Mouse (Mus musculus) midbrain, embryonic 10.5 days (tissue): Measurements from ENCODE around the gene Gm11444. TPM values are rescaled to one million over a fixed set of nuclear protein-coding genes. Genes with fewer than 3 reads are reported as not detected.

Source experiments
- DNase-seq: peaks from one replicate; pipeline ENCODE4 v3.0.0-alpha.2; 2017; ENCODE audit warnings: low spot score
- H3K27ac ChIP-seq: fragments of 300-500 bp; sonication (generic); replicated peaks from 2 replicates; pipeline ENCODE4 v1.5.1; 2016; ENCODE audit warnings: mild to moderate bottlenecking
- H3K27me3 ChIP-seq: fragments of 300-500 bp; sonication (generic); 2 replicates; pipeline ENCODE4 v1.6.1; 2016; ENCODE audit warnings: low read depth, mild to moderate bottlenecking; ENCODE audit not compliant: poor library complexity, severe bottlenecking
- H3K36me3 ChIP-seq: fragments of 300-500 bp; sonication (generic); 2 replicates; pipeline ENCODE4 v1.6.1; 2016; ENCODE audit warnings: mild to moderate bottlenecking, moderate library complexity
- H3K4me1 ChIP-seq: fragments of 300-500 bp; sonication (generic); 2 replicates; pipeline ENCODE4 v1.6.1; 2016
- H3K4me3 ChIP-seq: fragments of 300-500 bp; sonication (generic); 2 replicates; pipeline ENCODE4 v1.5.1; 2016; ENCODE audit warnings: mild to moderate bottlenecking, moderate library complexity
- H3K9me3 ChIP-seq: fragments of 300-500 bp; sonication (generic); replicated peaks from 2 replicates; pipeline ENCODE4 v1.6.1; 2016; ENCODE audit warnings: mild to moderate bottlenecking
- WGBS: fragments of 180-500 bp; shearing (Covaris S2); methylation state at CpG from one replicate; pipeline ENCODE4 v1.1.7; 2016; 5-methylcytosine and 5-hydroxymethylcytosine counted together
- polyA plus RNA-seq: library from polyadenylated mRNA; unstranded; fragments of >200 nt; fragmentation: Nextera tagmentation; extraction: Ambion mirVana; gene quantifications from 2 replicates; pipeline ENCODE4 v1.2.1, GENCODE M21; 2016

The Gm11444 gene
- not detected in 2 replicates for polyA plus RNA-seq

DNA sequence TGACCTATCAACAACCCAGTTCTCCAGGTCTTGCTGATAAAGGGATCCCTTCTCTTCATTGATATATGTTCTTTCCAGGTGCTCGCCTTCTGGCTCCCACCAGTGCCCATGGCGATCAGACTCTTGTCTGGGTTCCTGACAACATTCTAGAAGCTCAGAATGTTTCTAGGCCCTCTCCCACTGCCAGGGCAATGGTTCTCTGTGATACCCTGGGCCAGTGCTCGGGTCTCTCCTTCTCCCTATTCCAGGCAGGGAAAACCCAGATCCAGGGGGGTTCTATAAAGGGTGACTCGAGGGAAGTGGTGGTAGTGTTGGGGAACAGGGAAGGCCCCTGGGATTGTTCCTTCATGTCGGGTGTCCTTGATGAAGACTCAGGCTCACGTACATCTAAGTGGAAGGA, at the start of gene Gm11444:
Gene Gm11444, minus strand, starts transcription at position 101 of the 400 bp plus-strand sequence.
- Histone ChIP-seq H3K27me3 (peaks cover 49% of the 10 kb centered on the region), H3K4me3 (0 out of 2 replicates have a peak within 1 kb of the TSS, but pooled peaks have one; percentile 48), H3K9me3 (no peaks in the 10 kb centered on the region), H3K27ac (no peak within 1 kb of the TSS), H3K4me1 (0 out of 2 replicates have a peak, but pooled peaks cover 9% of the 10 kb centered on the region), H3K36me3 (no peaks in the 10 kb centered on the region)
- WGBS: 84% methylated on average over 6 of the region's 6 CpGs
- no peak for DNase-seq

DNA sequence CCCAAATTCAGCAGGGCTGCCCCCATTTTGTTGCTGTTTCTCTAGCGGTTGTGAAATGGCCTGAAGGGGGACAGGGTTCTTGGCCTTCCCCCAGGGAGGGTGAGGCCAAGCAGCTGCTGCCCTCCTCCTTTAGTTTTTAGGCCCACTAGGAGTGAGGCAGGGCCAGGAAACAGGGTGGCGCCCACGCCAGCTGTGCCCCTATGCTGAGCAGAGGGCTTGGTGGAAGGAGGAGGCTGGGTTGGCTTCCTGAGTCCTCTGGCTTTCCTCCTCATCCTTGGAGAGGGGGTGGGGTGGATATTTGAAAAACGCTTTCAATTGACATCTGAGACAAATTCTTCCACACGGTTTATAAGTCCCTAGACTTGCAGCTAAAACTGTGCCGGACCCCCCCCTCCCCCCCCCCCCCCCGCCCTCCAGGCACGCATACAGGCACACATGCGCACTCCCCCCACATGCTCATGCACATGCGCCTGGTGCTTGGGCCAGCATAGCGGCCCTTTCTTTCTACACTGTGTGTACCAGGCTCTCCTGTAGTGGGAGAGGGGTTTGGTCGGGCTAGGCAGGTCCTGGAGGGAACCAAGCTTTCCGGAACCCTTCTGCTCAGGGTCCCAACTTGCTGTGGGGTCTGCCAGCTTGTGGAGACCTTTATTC, 46.3 kb upstream of the Gm11444 start:
- Histone ChIP-seq H3K36me3 (no peaks in the 10 kb centered on the region), H3K9me3 (no peaks in the 10 kb centered on the region), H3K27me3 (peaks cover 99% of the 10 kb centered on the region), H3K4me3 (no peak overlapping the region), H3K27ac (no peak overlapping the region), H3K4me1 (peaks cover 28% of the 10 kb centered on the region)
- DNase-seq: no peak
- WGBS: 30% methylated on average over 10 of the region's 13 CpGs

DNA sequence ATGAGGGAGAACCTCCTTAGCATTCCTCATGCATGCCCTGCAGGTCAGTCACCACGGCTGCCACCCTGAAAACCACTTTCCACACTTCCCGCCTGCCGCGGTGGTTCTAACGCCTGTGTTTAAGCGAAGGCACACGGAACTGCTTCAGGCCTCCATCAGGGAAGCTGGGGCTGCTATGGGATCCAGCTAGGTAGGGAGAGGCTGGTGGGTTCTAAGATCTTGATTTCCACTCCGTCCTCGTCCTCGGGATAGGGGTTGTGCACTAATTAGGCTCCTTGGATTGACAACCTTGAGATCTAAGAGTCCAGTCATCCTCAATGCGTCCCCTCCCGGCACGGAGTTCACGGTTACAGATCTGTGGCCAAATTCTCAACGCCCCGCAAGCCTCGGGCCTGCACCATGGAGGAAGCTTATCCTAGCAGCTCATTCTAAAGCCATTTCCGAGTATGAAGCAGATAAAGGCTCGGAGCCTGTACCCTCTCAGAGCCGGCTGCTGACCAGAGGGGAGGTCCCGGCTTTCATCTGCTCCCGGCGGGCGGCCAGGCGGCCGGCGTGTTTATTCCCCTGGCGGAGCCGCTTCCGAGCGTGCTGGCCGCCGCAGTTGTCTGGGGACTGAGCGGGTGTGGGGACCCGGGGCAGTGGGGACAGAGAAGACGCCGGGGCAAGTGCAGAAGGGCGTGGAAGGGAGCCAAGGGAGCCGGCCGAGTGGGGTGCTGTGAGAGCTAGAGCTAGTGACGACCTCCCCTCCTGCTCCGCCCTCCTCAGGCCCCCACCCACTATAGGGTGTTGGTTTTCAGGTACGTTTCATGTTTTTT, 44.8 kb upstream of the Gm11444 start:
- no peak overlapping the region for H3K27ac ChIP-seq
- under 1% methylated on average over 43 of the region's 43 CpGs for WGBS
- peaks cover 35% of the 10 kb centered on the region for H3K4me1 ChIP-seq
- peak overlapping the region; percentile 44 for H3K4me3 ChIP-seq
- no peaks in the 10 kb centered on the region for H3K36me3 ChIP-seq
- H3K27me3 ChIP-seq: peaks cover 99% of the 10 kb centered on the region
- peak; percentile 62 for DNase-seq
- H3K9me3 ChIP-seq: no peaks in the 10 kb centered on the region

DNA sequence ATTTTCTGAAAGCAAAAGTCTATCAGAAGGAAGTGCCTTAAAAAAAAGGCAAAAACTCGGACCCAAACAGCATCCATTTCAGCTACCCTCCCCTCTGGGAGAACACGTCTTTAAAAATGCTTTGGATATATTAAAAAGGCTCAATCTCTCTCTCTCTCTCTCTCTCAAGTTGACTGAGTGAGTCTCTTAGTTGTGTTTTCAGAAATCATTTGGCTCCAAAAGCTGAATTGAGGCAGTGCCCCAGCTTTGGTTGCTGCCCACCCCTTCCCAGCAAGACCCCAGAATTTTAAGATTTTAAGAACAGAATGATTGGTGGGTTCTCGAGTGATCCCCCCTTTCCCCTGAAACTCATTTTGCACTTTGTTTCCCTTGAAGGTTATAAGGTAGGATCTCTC, 44.0 kb upstream of the Gm11444 start:
- no peak overlapping the region for H3K27ac ChIP-seq
- no peak overlapping the region for H3K4me3 ChIP-seq
- peaks cover 38% of the 10 kb centered on the region for H3K4me1 ChIP-seq
- peaks cover 99% of the 10 kb centered on the region for H3K27me3 ChIP-seq
- H3K36me3 ChIP-seq: no peaks in the 10 kb centered on the region
- no peak for DNase-seq
- no peaks in the 10 kb centered on the region for H3K9me3 ChIP-seq
- WGBS: 2% methylated on average over 3 of the region's 3 CpGs

DNA sequence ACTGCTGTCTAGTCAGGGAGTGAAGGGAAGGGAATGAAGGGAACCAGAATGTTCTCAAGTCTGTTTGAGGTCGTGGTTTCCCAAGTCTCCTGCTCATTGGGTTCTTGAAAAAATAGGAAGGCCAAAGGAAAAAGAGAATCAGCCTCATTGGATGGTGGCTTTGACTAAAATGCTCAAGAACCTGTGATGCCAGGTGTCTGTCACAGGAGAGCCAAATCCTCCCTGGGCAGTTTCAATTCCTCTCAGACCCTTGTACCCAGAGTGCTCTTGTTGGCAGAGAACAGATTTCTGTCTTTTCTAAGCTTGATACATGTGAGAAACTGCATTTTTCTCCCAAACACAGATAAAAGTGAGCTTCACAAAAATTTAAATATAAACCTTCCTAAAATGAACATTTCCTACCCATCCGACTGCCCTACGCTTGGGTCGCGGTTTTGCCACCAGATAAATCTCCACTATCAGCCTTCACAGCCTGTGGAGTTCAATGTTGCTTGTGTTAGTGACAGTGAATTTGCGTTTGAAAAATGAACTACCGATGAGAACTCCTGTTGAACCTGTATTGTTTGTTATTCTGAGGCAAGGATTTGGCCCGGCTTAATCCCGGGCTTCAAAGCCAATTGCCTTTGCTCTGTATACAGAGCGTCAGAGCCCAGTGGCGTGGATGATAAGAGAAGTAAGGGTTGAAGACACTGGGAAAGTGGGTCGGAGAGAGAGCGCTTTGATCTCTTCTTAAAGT, 43.4 kb upstream of the Gm11444 start:
- Histone ChIP-seq H3K9me3 (no peaks in the 10 kb centered on the region), H3K4me3 (no peak overlapping the region), H3K27ac (no peak overlapping the region), H3K27me3 (peaks cover 100% of the 10 kb centered on the region), H3K4me1 (peaks cover 40% of the 10 kb centered on the region), H3K36me3 (no peaks in the 10 kb centered on the region)
- WGBS: under 1% methylated on average over 13 of the region's 13 CpGs
- peak; percentile 29 for DNase-seq

DNA sequence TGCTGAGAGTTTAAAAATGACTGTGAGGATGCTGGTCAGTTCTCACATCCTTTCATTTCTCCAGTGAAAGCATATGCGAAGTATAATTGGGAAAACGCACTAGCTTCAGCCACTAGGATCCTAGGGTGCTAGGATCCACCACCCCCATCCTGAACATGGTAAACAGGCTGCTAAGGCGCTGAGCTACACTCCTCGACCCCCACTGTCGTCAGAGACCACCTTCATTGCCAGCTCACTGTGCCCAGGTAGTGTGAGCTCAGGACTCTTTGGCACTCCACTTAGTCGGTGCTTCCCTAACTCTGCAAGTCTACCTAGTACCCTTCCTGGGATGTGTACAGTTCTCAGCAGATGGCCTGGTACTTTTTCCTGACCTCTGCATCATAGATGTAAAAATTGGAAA, 42.6 kb upstream of the Gm11444 start:
- Histone ChIP-seq H3K9me3 (no peaks in the 10 kb centered on the region), H3K36me3 (no peaks in the 10 kb centered on the region), H3K4me1 (peaks cover 46% of the 10 kb centered on the region), H3K4me3 (no peak overlapping the region), H3K27ac (no peak overlapping the region), H3K27me3 (peaks cover 100% of the 10 kb centered on the region)
- WGBS: 2% methylated on average over 6 of the region's 6 CpGs
- DNase-seq: peak; percentile 28

DNA sequence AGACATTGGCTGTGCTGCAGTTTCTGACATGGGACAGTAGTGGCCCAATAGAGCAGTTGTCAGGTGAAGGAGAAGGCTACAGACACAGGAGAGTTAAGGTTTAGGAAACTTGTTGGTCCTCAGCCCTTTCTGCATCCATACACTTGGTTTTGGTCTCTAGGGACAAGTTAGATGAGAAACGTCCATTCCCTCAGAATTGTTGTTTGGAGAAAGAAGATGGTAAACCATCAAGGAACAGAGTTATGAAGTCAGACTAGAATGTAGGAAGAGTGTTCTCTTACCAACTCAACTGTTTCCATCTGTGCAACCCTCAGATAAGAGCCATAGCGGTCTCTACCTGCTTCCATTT, 41.5 kb upstream of the Gm11444 start:
- WGBS: 5% methylated on average over 2 of the region's 2 CpGs
- Histone ChIP-seq H3K9me3 (no peaks in the 10 kb centered on the region), H3K27me3 (peaks cover 100% of the 10 kb centered on the region), H3K36me3 (no peaks in the 10 kb centered on the region), H3K27ac (no peak overlapping the region), H3K4me3 (no peak overlapping the region), H3K4me1 (peaks cover 46% of the 10 kb centered on the region)
- no peak for DNase-seq

DNA sequence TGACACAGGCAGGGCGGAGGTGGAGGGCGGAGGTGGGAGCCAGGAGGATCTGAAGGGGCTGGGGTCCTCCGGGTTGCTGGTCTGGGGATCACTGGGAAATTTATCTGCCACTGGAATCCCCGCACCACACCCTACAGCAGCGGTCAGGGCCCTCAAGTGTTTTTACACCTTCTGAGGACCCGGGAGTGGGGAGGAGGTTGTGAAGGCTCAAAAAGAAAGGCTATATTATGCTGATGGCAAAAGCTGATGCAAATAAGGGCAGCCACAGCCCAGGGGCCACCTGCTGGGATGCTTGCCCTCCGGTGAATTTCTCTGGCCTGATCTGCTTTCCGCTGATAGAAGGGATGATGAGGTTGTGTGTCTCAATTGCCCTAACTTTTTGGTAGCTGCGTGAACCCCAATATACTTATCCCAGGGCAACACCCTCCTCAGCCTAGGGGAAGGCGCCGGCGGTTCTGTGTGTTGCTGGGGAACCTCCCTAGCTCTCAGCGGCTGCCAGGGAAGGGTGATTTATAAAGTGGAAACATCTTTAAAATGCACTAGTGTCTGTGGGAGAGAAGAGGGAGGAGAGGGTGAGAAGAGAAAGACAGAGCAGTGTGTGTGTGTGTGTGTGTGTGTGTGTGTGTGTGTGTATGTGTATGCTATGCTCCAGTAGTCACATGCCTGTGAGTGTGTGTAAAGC, 41.0 kb upstream of the Gm11444 start:
- no peaks in the 10 kb centered on the region for H3K36me3 ChIP-seq
- under 1% methylated on average over 13 of the region's 13 CpGs for WGBS
- peaks cover 49% of the 10 kb centered on the region for H3K4me1 ChIP-seq
- H3K4me3 ChIP-seq: no peak overlapping the region
- H3K9me3 ChIP-seq: no peaks in the 10 kb centered on the region
- H3K27me3 ChIP-seq: peaks cover 100% of the 10 kb centered on the region
- peak; percentile 48 for DNase-seq
- no peak overlapping the region for H3K27ac ChIP-seq

DNA sequence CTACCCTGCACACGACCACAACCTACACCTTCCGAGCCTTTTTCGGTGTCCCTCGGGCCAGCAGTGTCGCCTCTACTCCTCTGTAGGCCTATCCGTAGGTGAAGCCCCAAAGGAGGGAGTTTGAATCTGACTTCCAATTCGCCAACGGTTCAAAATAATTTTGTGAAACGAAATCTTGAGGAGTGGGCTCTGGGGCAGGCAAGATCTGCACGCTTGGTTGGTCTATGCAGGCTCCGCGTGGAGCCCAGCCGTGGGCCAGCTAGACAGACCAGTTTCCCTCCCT, 40.4 kb upstream of the Gm11444 start:
- H3K36me3 ChIP-seq: no peaks in the 10 kb centered on the region
- DNase-seq: no peak
- no peak overlapping the region for H3K4me3 ChIP-seq
- WGBS: under 1% methylated on average over 13 of the region's 13 CpGs
- H3K9me3 ChIP-seq: no peaks in the 10 kb centered on the region
- no peak overlapping the region for H3K27ac ChIP-seq
- peaks cover 54% of the 10 kb centered on the region for H3K4me1 ChIP-seq
- H3K27me3 ChIP-seq: peaks cover 100% of the 10 kb centered on the region

DNA sequence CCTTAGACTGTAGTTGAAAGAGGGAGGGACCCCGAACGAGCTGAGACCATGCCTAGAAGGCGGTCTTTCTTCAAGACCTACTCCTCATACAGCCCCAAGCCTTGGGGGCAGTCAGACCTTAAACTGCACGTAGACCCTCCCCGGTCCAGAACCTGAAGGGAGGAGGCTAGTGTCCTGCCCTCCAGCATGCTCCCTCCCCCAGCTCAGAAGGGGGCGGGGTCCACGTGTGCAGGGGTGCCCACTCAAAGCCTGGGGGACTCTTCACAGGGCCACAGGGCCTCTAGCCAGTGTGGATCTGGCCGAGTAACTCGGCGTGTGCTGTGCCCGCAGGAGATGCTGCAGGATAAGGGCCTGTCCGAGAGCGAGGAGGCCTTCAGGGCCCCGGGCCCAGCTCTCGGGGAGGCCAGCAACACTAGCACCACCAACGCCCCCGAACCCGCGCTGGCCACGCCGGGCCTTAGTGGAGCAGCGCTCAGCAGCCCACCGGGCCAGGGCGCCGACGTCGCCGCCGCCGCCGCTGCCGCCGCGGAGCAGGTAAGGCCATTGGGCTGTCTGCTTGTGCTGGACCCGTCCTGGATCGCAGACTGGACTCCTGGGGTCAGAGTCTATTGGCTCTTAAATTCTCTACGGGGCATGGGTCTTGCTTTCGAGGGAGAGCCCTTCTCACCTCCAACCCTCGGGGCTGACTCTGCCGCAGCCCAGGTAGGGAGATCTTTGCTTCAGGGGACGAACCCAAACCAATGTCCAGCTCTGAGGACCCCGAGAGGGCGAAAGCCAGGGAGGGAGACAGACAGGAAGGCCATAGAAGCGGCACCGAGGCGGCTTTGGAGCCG, 39.8 kb upstream of the Gm11444 start:
- no peak overlapping the region for H3K27ac ChIP-seq
- DNase-seq: peak; percentile 51
- H3K27me3 ChIP-seq: peaks cover 100% of the 10 kb centered on the region
- no peaks in the 10 kb centered on the region for H3K9me3 ChIP-seq
- H3K4me3 ChIP-seq: peak overlapping the region; percentile 25
- peaks cover 49% of the 10 kb centered on the region for H3K4me1 ChIP-seq
- under 1% methylated on average over 47 of the region's 47 CpGs for WGBS
- H3K36me3 ChIP-seq: no peaks in the 10 kb centered on the region

DNA sequence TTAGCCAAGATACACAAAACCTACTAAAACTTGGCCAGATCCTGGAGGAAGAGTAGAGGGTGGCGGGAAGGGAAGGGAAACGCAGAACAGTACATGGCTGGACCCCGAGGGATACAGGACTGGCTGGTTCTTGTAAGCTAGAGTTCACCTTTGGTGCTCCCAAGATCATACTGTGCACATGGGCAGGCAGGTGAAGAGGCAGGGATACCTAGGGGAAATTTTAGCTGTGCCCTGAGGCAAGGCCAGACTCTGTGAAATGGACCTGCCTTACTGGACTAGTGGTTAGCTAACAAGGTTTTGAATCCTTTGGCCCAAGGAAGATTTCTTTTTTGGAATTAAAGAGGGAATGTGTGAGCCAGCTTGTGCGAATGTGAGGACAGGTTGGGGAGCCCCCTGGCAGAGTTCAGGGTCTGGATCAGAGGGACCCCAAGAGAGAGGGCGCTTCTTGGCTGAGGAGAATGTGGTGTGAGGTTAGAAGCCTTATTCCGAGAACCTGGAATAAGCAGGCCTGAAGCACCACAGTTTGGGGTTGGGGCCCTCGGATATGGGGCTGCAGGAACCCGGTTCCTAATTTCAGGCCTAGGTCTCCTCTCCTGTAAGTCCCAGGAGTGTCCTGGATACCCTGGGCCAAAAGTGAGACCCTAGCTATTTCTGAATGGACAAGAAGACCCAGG, 39.1 kb upstream of the Gm11444 start:
- Histone ChIP-seq H3K36me3 (no peaks in the 10 kb centered on the region), H3K27ac (no peak overlapping the region), H3K27me3 (peaks cover 100% of the 10 kb centered on the region), H3K4me1 (peaks cover 41% of the 10 kb centered on the region), H3K4me3 (no peak overlapping the region), H3K9me3 (no peaks in the 10 kb centered on the region)
- 6% methylated on average over 8 of the region's 8 CpGs for WGBS
- DNase-seq: peak; percentile 45
